Mouse (Mus musculus) skeletal muscle tissue, adult 2 months (tissue): ENCODE measurements at regions not wholly inside any gene's neighbourhood (a gene's known extent, or its start where the extent isn't known, plus 50 kb on each side); places are given as distances from the start of the nearest gene placed in this dataset.

Experiments used
- DNase-seq: peaks from one replicate; pipeline ENCODE4 v3.0.0-alpha.2; 2012; ENCODE audit warnings: low read depth, low spot score

GRCm38 (mm10) chr3:56590071-56590470, 406.6 kb upstream of the Nbea start:
- no peak for DNase-seq

DNA sequence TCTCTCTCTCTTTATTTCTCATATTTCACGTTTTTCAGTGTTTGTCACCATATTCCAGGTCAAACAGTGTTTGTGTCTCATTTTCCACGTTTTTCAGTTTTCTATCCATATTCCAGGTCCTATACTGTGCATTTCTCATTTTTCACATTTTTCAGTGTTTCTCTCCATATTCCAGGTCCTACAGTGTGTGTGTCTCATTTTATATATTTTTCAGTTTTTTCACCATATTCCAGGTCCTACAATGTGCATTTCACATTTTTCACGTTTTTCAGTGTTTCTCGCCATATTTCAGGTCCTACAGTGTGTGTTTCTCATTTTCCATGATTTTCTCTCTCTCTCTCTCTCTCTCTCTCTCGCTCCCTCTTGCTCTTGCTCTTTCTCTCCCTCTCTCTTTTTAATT, 391.9 kb upstream of the Nbea start:
- DNase-seq, result peak; percentile 32

- no peak for DNase-seq
These were observed 352.7 kb upstream of the Nbea start for GRCm38 (mm10) chr3:56536178-56536577.

GRCm38 (mm10) chr3:56504445-56504844, 320.9 kb upstream of the Nbea start:
- DNase-seq, result no peak

DNA sequence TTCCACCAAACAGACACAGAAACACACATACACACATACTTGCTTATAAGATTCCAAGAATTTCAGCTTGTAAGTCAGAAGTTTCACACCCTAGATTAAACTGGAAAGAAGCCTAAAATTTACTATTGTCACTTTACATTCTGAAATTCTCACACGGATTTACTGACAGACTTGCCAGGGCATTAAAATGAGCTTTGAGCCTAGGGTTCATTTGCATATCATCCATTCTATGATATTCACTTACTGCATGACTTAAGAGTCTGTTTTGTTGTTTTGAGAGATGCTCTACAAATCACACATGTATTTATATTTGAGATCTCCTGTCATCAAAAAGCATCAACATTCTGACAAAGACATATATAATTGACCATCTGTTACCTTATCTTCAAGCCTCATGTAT, 315.8 kb upstream of the Nbea start:
- DNase-seq, result no peak

- DNase-seq, result no peak
These were observed 310.4 kb upstream of the Nbea start for GRCm38 (mm10) chr3:56493937-56494336.

DNA sequence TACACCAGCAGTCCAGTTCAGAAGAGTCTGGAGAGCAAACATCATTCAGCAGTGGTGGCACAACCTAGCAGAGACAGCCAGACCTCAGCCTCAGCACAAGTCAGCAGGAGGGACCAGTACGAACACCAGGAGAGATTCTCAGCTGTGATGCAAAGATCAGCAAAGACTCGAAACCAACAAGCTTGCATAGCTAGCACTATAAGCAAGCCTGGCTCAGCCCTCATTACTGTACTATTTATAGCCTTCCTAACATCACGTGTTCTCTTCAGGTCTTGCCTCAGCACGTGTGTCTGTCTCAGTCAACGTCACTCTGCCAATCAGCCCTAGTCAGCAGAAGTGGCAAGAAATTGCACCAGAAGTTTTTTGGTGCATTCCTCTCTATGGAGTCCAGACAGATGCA, 305.7 kb upstream of the Nbea start:
- no peak for DNase-seq

GRCm38 (mm10) chr3:56485550-56486400, 302.3 kb upstream of the Nbea start:
- DNase-seq, result no peak

DNA sequence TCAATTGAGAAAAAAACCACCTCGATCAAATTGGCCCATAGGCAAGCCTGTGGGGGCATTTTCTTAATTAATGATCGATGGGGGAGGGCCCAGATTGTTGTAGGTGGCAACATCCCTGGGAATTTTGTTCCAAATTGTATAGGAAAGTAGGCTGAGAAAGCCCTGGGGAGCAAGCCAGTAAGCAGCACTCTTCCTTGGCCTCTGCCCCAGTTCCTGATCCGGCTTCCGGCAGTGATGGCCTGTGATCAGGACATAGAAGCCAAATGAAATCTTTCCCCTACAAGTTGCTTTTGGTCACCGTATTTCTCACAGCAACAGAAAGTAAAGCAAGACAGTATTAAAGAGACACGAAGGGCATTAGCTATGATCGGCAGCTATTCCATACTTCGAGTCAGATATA, 300.6 kb upstream of the Nbea start:
- DNase-seq, result no peak

DNA sequence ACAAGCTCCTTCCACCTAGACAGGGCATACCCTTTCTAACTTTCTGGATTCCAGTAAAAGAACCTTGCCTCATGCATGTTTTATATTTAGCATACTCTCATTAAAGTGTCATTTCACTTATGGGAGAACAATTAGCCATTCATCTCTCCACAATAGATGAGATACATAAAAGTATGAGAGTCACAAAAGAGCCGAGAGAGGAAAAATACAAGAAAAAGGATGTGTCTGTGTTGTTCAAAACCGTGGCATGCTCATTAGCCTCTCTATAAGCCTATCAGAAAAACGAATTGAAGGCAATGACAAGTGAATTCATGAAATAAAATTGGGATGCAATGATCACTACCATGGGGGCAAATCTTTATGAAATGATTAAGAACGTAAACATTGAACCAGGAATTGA, 299.9 kb upstream of the Nbea start:
- DNase-seq, result no peak

DNA sequence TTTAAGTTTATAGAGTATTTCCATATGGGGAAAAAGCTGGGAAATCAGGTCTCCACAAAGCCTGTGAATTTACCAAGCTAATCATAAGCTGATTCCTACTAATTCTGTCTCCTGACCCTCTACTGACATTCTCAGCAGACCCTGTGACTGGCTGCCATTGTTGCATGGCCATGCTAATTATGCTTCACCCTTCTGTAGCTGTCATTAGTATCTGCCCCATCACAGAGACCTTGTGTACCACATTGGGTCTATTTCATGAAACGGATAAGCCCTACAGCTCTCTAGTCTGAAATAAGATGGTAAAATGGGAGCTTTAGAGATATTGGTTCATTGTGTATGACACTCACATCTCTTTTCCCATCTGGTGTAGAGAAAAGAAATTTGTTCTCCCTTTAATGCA, 296.0 kb upstream of the Nbea start:
- no peak for DNase-seq

DNA sequence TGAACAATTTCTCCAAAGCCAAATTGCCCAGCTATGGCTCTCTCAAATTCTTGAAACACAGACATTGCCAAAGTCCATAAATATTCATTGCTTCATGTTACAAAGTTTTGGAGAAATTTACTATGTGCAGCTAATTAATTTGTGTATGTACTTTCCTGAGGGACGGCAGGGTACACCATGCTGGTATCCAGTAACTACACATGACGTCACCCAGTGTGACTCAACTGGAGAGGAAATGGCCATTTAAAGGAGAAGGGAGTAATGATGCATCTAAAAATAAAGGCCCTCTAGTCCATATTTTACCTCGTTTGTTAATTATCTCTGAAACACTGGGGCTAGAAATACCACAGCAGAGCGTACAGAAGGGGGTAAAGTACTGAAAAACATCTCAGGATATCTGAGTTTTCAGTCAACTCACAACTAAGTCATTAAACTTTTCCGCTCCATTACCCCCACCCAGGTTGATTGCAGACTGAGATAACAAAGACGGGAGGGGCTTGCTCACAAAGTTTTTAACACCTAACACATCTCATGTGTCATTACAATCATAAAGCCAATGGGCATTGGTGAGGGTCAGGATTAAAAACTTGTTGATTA, 295.1 kb upstream of the Nbea start:
- DNase-seq, result no peak

DNA sequence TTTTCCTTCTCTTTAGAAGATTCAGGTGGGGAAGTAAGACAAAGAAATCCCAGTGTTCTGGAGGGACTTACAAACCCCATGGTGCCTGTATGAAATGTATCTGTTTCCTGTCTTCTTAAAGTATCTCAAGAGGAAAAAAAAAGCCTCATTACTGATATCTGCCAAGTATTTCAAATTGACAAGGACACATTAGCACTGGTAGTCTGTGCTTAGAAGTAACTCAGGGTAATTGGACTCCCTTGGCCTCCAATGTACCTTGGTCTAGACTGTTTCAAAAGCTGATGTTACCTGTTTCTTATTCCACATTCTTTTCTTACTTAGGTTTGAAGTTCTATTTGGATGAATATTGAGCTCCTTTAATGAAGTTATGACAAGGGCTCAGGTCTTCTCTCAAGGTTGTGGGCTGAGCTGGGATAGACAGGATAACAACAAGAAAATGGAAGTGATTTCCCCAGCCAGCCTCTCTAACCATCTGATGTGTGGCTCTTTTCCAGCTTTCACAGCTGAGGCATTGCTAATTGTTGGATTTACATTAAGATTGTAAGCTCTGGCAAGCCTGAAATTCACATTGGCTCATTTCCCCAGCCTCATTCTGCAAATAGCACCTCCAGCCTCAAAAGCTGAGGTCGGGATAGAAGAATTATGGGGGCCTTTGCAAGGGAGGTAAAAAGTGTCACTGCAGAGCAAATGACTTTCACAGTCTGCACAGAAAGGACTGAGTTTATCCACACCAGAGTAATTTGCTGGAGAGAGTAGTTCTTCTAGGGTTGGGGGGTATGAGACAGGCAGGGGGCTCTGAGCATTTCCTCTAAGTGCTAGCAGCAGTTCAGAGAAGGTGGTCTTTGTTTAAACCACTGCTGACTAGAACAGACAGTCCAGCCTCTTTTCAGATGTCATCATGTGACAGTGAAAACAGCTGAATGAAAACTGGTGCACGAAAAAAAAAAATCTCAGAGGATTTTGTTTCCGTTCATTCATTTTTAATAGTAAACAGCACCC, 292.3 kb upstream of the Nbea start:
- no peak for DNase-seq

DNA sequence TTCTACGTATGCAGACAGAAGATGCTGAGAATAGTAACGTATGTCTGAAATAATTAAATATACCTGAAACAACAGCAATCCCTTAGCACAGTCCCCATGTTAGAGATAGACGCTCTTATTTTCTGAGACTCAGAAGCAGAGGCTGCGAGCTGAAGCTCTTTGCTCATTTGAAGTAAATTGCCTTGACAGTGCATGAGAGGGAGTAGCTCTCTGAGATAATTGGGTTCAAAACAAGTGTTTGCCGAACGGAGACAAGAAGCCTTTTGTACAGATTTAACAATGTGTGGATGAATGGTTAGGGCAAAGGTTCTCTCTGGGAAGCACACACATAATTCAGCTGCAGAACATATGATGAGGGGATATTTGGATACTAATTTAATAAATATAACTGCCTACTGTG, 289.1 kb upstream of the Nbea start:
- no peak for DNase-seq

- no peak for DNase-seq
These were observed 288.3 kb upstream of the Nbea start for GRCm38 (mm10) chr3:56471823-56472222.

GRCm38 (mm10) chr3:56471185-56471584, 287.7 kb upstream of the Nbea start:
- DNase-seq, result no peak

DNA sequence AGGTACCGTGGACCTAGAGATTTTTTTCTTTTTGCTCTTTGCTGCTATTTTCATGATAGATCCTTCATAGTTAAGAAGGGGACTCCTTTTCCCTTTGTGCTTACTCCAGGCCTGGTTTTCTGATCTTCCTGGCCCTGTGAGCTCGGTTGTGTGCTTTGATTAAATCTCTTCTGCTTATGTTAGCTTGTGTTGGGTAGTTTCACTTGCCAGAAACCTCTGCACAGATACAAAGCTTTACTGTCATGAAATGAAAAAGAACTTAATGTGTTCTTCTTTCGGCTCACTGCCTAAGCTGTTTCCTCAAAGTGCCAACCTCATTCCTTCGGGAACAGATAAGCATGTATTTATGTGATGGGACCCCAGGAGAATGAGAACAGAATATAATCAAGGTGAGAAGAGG, 274.1 kb upstream of the Nbea start:
- no peak for DNase-seq

DNA sequence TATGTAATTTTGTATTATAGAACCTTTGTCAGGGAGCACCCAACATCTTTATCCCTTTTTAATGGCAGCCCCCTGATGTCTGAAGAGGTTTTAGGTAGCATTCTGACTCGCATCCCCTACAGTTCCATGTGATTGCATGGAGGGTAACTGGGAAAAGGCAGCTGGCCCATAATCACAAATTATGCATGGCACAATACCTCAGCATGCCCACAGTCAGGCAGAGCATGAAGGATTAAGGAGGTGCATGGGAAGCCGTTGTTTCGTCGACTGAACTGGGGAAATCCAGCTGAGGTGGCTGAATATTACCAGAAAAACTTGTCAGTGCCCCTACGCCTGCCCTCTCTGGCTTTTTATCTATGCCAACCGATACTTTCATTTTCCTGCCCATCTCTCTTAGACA, 272.8 kb upstream of the Nbea start:
- DNase-seq, result no peak

GRCm38 (mm10) chr3:56438900-56439299, 255.4 kb upstream of the Nbea start:
- DNase-seq, result peak; percentile 3

GRCm38 (mm10) chr3:56438020-56438747, 254.7 kb upstream of the Nbea start:
- DNase-seq, result peak; percentile 0

- DNase-seq, result no peak
These were observed 253.6 kb upstream of the Nbea start for GRCm38 (mm10) chr3:56437058-56437457.
